In the genomic region with DNA sequence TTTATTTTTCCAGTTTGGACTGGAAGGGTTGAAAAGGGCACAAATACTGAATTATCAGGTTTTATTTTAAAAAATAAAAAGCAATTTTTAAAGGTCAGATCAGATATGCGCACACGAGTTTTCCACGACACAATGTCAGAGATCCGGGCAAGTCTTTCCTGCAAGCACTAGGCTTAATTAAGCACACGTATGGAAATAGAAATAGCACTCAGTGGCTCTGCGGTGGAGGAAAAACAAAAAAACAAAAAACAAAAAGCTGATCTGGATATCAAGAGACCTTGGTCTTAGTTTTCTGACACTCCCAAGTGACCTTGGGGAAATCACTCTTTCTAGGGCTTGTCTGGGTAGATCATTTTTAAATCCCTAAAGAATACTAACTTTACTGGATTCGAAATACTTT, we compare ENCODE assay signal across 8 mouse cellular contexts. TPM values are rescaled to one million over a fixed set of nuclear protein-coding genes. Genes with fewer than 3 reads are reported as not detected.
DNase-seq lines count a peak whose midpoint lies in the region; ATAC-seq lines count a peak whose summit lies in the region.

No protein-coding gene starts in this region.

- WGBS in limb, embryonic 13.5 days: 2% methylated on average over 7 of the region's 7 CpGs
- 2% methylated on average over 7 of the region's 7 CpGs for WGBS in stomach, embryonic 16.5 days

- peak overlapping the region; percentile 98; the same call in 1 of the 2 replicates for H3K27ac ChIP-seq in limb, embryonic 13.5 days
- H3K27ac ChIP-seq in stomach, embryonic 16.5 days (ENCODE audit: low read length): peak overlapping the region; percentile 99

- H3K9me3 ChIP-seq in limb, embryonic 13.5 days: no peaks in the 10 kb centered on the region
- H3K9me3 ChIP-seq in stomach, embryonic 16.5 days (replicated peaks; ENCODE audit: control insufficient read depth, low read length): no peaks in the 10 kb centered on the region

- peak overlapping the region; percentile 78 for H3K4me2 ChIP-seq in limb, embryonic 13.5 days (replicated peaks)
- peak overlapping the region; percentile 92 for H3K4me2 ChIP-seq in stomach, embryonic 16.5 days (ENCODE audit: low read depth, low read length)

- H3K27me3 ChIP-seq in limb, embryonic 13.5 days: no peaks in the 10 kb centered on the region
- H3K27me3 ChIP-seq in stomach, embryonic 16.5 days (ENCODE audit: control insufficient read depth, insufficient read depth, low read length): no peaks in the 10 kb centered on the region

- peak overlapping the region; percentile 100 for H3K4me3 ChIP-seq in limb, embryonic 13.5 days
- H3K4me3 ChIP-seq in stomach, embryonic 16.5 days (replicated peaks; ENCODE audit: low read length): peak overlapping the region; percentile 98

- peaks cover 23% of the 10 kb centered on the region for H3K4me1 ChIP-seq in limb, embryonic 13.5 days
- H3K4me1 ChIP-seq in stomach, embryonic 16.5 days (ENCODE audit: control insufficient read depth, insufficient read depth, low read length): peaks cover 14% of the 10 kb centered on the region; the same call in 1 of the 2 replicates

- no peak for ATAC-seq in CD4-positive, CD25-positive, alpha-beta regulatory T cell, adult 4 months
- ATAC-seq in limb, embryonic 13.5 days (ENCODE audit: low FRiP score, low read depth): no peak
- ATAC-seq in stomach, embryonic 16.5 days (ENCODE audit: insufficient read depth, low FRiP score): no peak

- H3K9ac ChIP-seq in limb, embryonic 13.5 days: peak overlapping the region; percentile 100
- peak overlapping the region; percentile 99 for H3K9ac ChIP-seq in stomach, embryonic 16.5 days (ENCODE audit: low read length)

- no peaks in the 10 kb centered on the region for H3K36me3 ChIP-seq in limb, embryonic 13.5 days
- no peaks in the 10 kb centered on the region for H3K36me3 ChIP-seq in stomach, embryonic 16.5 days (ENCODE audit: control insufficient read depth, insufficient read depth, low read length)

- DNase-seq in CD4-positive, CD25-positive, alpha-beta regulatory T cell, adult 2 months (ENCODE audit: low read depth, low spot score): peak; percentile 25
- peak; percentile 7 for DNase-seq in retina, postnatal 1 day
- no peak for DNase-seq in retina, embryonic 14.5 days (ENCODE audit: low spot score)
- no peak for DNase-seq in cerebellum, adult 9-10 months
- DNase-seq in layer of hippocampus, adult 9-11 months: no peak

RNA-seq across cellular contexts. Expression of a gene that starts 1.0 kb away (rescaled TPM):
- 100 to 1,000 TPM; 110 to 125 TPM for polyA plus RNA-seq in CD4-positive, CD25-positive, alpha-beta regulatory T cell, adult 4 months (2017; shearing (Covaris generic))
- polyA plus RNA-seq in limb, embryonic 13.5 days (2015; fragmentation: Nextera tagmentation; extraction: Ambion mirVana): 160 and 162 TPM in 2 replicates
- polyA plus RNA-seq in stomach, embryonic 16.5 days (2015; fragmentation: Nextera tagmentation; extraction: Ambion mirVana): 128 and 129 TPM in 2 replicates

RNA-seq across cellular contexts. Expression of a gene that starts 21.9 kb away (rescaled TPM):
- polyA plus RNA-seq in CD4-positive, CD25-positive, alpha-beta regulatory T cell, adult 4 months (2017; shearing (Covaris generic)): 10 to 100 TPM; 56.0 to 64.3 TPM
- polyA plus RNA-seq in limb, embryonic 13.5 days (2015; fragmentation: Nextera tagmentation; extraction: Ambion mirVana): 38.1 and 42.7 TPM in 2 replicates
- polyA plus RNA-seq in stomach, embryonic 16.5 days (2015; fragmentation: Nextera tagmentation; extraction: Ambion mirVana): 34.7 and 37.5 TPM in 2 replicates

RNA-seq across cellular contexts. Expression of a gene that starts 33.7 kb away (rescaled TPM):
- 1 to 10 TPM in 1 of 2 experiments, under 1 TPM in 1; 0.79 to 1.2 TPM for polyA plus RNA-seq in CD4-positive, CD25-positive, alpha-beta regulatory T cell, adult 4 months (2017; shearing (Covaris generic))
- polyA plus RNA-seq in limb, embryonic 13.5 days (2015; fragmentation: Nextera tagmentation; extraction: Ambion mirVana): 1.2 and 1.6 TPM in 2 replicates
- polyA plus RNA-seq in stomach, embryonic 16.5 days (2015; fragmentation: Nextera tagmentation; extraction: Ambion mirVana): 0.79 and 1.1 TPM in 2 replicates

Comparison
In these comparisons a context has a peak if more than half of its experiments do, and no peak if none do; other contexts are left out.
1. DNase-seq: peak in CD4-positive, CD25-positive, alpha-beta regulatory T cell, adult 2 months (single experiment) and retina, postnatal 1 day (single experiment); none in retina, embryonic 14.5 days (single experiment), cerebellum, adult 9-10 months (single experiment) and layer of hippocampus, adult 9-11 months (single experiment).